Mouse (Mus musculus): ENCODE results near the gene Ccdc71. TPM values are rescaled to one million over a fixed set of nuclear protein-coding genes. Genes with fewer than 3 reads are reported as not detected.

Gene Ccdc71
- polyA plus RNA-seq, 1 experiment, result 23.4 TPM

GRCm38 (mm10) chr9:108507619-108508434 is 47.5 kb downstream of the Ccdc71 start, which contains the start of gene Qars:
Gene Qars, plus strand, starts transcription at chr9:108507706.
- peak; percentile 94 to 95 for DNase-seq
- Histone ChIP-seq H3K4me3 (replicated peaks; ENCODE audit: insufficient read depth, low read depth, low read length) (peak within 1 kb of the TSS; percentile 82), H3K4me1 (ENCODE audit: control insufficient read depth, insufficient read depth, low read length) (peaks cover 8% of the 10 kb centered on the region), H3K27me3 (ENCODE audit: control insufficient read depth, insufficient read depth, low read length) (no peaks in the 10 kb centered on the region), H3K27ac (ENCODE audit: insufficient read depth, low read length) (no peak within 1 kb of the TSS)
- under 1% methylated on average over 37 of the region's 37 CpGs for WGBS
- TF ChIP-seq POLR2A (IDR thresholded peaks at IDR 0.05; ENCODE audit: borderline replicate concordance, insufficient read depth, low read length) (peak; percentile 40; the same call in 1 of the 2 replicates), CTCF (IDR thresholded peaks at IDR 0.05; ENCODE audit: borderline replicate concordance, insufficient read depth, low read depth, low read length) (no peak)

DNA sequence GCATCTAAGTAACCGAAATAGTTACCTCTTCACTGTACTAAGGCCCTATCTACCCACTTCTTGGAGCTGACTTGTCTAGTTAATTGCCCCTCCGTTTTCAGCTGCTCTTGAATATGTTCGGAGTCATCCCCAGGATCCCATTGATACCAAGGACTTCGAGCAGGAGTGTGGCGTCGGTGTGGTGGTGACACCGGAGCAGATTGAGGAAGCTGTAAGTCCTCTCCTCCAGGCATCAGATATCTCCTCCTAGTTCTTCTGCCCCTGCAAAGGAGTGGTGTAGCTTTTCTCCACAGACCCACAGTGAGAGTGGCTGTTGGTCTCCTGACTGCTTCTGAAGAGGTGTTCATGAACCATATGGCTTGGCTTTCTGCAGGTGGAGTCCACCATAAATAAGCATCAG is 48.4 kb downstream of the Ccdc71 start:
- 87% methylated on average over 7 of the region's 7 CpGs for WGBS
- TF ChIP-seq POLR2A (IDR thresholded peaks at IDR 0.05; ENCODE audit: borderline replicate concordance, insufficient read depth, low read length) (no peak), CTCF (IDR thresholded peaks at IDR 0.05; ENCODE audit: borderline replicate concordance, insufficient read depth, low read depth, low read length) (no peak)
- Histone ChIP-seq H3K4me3 (replicated peaks; ENCODE audit: insufficient read depth, low read depth, low read length) (no peak overlapping the region), H3K27me3 (ENCODE audit: control insufficient read depth, insufficient read depth, low read length) (no peaks in the 10 kb centered on the region), H3K27ac (ENCODE audit: insufficient read depth, low read length) (no peak overlapping the region), H3K4me1 (ENCODE audit: control insufficient read depth, insufficient read depth, low read length) (peaks cover 8% of the 10 kb centered on the region)
- DNase-seq, result no peak

Other genes starting within 250 kb of the Ccdc71 start
- 33.8 and 38.6 TPM in 2 replicates for gene Dag1, start 196.6 kb upstream of the Ccdc71 start, polyA plus RNA-seq (2012; rRNA removed)
- gene Nicn1, start 170.1 kb upstream of the Ccdc71 start, polyA plus RNA-seq (2012; rRNA removed), result 94.1 and 97.5 TPM in 2 replicates
- gene Amt, start 163.7 kb upstream of the Ccdc71 start, polyA plus RNA-seq (2012; rRNA removed), result 63.2 and 64.2 TPM in 2 replicates
- gene Rhoa, start 154.4 kb upstream of the Ccdc71 start, polyA plus RNA-seq (2012; rRNA removed), result 198 and 201 TPM in 2 replicates
- gene Tcta, start 154.4 kb upstream of the Ccdc71 start, polyA plus RNA-seq (2012; rRNA removed), result 55.2 and 58.9 TPM in 2 replicates
- 247 and 249 TPM in 2 replicates for gene Gpx1, start 121.6 kb upstream of the Ccdc71 start, polyA plus RNA-seq (2012; rRNA removed)
- gene Usp4, start 112.7 kb upstream of the Ccdc71 start, polyA plus RNA-seq (2012; rRNA removed), result 97.5 and 104 TPM in 2 replicates
- gene 1700102P08Rik, start 67.7 kb upstream of the Ccdc71 start, polyA plus RNA-seq (2012; rRNA removed), result 1.3 and 1.7 TPM in 2 replicates
- gene Ccdc36, start 32.0 kb upstream of the Ccdc71 start, polyA plus RNA-seq (2012; rRNA removed), result 0.13 and 0.17 TPM in 2 replicates
- not detected in 2 replicates for gene BC048562, start 24.0 kb upstream of the Ccdc71 start, polyA plus RNA-seq (2012; rRNA removed)
- 36.2 and 47.1 TPM in 2 replicates for gene Klhdc8b, start 1.1 kb downstream of the Ccdc71 start, polyA plus RNA-seq (2012; rRNA removed)
- 31.0 and 34.2 TPM in 2 replicates for gene Lamb2, start 19.2 kb downstream of the Ccdc71 start, polyA plus RNA-seq (2012; rRNA removed)
- 192 and 212 TPM in 2 replicates for gene Usp19, start 30.1 kb downstream of the Ccdc71 start, polyA plus RNA-seq (2012; rRNA removed)
- gene Qars, start 47.2 kb downstream of the Ccdc71 start, polyA plus RNA-seq (2012; rRNA removed), result 99.4 and 107 TPM in 2 replicates
- 117 and 124 TPM in 2 replicates for gene Qrich1, start 56.3 kb downstream of the Ccdc71 start, polyA plus RNA-seq (2012; rRNA removed)
- 70.6 and 76.9 TPM in 2 replicates for gene Impdh2, start 99.8 kb downstream of the Ccdc71 start, polyA plus RNA-seq (2012; rRNA removed)
- 63.0 and 69.3 TPM in 2 replicates for gene Ndufaf3, start 106.9 kb downstream of the Ccdc71 start, polyA plus RNA-seq (2012; rRNA removed)
- 215 and 239 TPM in 2 replicates for gene Dalrd3, start 109.4 kb downstream of the Ccdc71 start, polyA plus RNA-seq (2012; rRNA removed)
- gene Wdr6, start 118.2 kb downstream of the Ccdc71 start, polyA plus RNA-seq (2012; rRNA removed), result 97.4 and 107 TPM in 2 replicates
- 102 and 105 TPM in 2 replicates for gene P4htm, start 137.1 kb downstream of the Ccdc71 start, polyA plus RNA-seq (2012; rRNA removed)
- gene Arih2, start 188.9 kb downstream of the Ccdc71 start, polyA plus RNA-seq (2012; rRNA removed), result 53.7 and 54.2 TPM in 2 replicates
- 18.2 and 19.1 TPM in 2 replicates for gene Slc25a20, start 201.6 kb downstream of the Ccdc71 start, polyA plus RNA-seq (2012; rRNA removed)
- gene Prkar2a, start 228.8 kb downstream of the Ccdc71 start, polyA plus RNA-seq (2012; rRNA removed), result 24.6 and 26.6 TPM in 2 replicates

Data from cerebellum, adult 2 months (tissue).